Mouse (Mus musculus) regulatory T cell (primary cell): ENCODE results near the gene Rere.
"Not testable (repeated sequence)": the region's sequence is repeated elsewhere in the genome, so short reads cannot be mapped to it uniquely, and the experiment has no call there.

Experiments used
- in situ Hi-C: fragments of 300-600 bp; cut with MboI, MseI; formaldehyde crosslinking; loops from one replicate; pipeline ENCODE4 v1.15.1; 2025; ENCODE audit warnings: high pct_unique_total_duplicates

The Rere gene

GRCm38 (mm10) chr4:150549989-150550716, 268.7 kb downstream of the Rere start:
- in situ Hi-C loops = no loop called here

DNA sequence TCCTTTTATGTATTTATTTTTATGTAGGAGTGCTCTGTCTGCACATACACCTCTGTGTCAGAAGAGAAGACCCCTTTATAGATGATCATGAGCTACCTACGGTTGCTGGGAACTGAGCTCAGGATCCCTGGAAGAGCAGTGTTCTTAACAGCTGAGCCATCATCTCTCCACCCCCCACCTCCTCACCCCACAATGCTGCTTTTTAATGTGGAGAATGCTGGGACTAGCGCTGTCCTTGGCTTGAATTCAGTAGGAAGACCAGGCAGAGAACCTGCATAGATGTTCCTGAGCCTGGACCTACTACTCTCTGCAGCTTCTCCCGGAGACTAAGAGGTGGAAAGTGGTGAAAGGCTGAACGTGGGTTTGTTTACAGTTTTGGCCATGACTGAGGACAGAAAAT, 269.9 kb downstream of the Rere start:
- in situ Hi-C loops = no loop called here

GRCm38 (mm10) chr4:150552751-150553600, 271.5 kb downstream of the Rere start:
- in situ Hi-C loops = no loop called here

DNA sequence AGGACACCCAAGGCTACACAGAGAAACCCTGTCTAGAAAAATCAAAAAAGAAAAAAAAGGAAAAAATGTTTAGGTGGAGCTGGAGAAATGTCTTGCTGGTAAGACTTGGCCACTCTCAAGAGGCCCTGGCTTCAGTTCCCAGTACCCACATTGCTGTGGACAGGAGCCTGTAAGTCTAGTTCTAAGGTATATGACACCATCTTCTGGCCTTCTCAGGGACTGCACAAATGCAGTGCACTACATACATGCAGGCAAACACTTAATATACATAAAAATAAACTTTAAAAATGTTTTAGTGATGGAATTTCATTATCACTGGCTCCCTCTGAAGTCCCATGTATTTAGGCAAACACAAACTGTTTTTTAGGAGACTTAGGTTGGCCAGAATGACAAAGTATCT, 274.3 kb downstream of the Rere start:
- in situ Hi-C loops = no loop called here

DNA sequence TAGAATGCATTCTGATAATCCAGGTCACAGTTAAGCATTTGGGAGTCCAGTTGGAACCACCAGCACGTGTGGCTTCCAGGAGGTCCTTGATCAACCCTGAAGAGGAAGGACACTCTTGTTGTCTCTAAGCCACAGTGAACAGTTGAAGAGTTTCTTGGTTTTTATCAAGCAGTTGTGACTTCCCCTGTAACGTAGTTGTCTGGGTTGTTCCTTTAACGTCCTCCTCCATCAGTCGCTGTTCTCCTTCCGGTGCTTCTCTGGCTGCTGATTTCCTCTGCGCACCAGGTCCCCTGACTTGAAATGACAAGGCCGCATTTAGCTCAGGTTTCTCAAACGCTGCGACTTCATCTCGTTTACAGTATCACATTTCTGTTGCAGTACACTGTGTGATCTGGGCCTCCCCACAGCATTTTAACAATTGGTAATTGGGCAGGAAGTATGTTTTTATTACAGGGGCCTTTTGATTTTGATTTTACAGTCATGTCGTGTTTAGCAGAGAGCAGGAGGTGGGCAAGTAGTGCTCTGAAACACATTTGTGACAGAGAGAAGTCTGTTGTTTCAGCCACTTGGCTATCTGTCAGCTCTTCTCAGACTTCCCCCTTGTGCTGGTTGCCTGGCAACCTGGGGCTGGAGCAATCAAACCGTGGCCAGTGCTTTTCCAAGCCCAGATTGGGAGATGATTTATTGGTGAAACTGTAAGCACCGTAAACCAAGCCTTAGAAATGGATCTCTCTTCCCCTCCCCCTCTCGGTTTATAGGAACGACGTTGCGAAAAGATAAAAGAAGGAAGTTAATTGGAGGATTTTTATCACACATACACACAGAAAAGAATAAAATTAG, 275.2 kb downstream of the Rere start:
- in situ Hi-C loops = no loop called here

GRCm38 (mm10) chr4:150557289-150557688, 275.8 kb downstream of the Rere start:
- in situ Hi-C loops = not testable (repeated sequence)

GRCm38 (mm10) chr4:150557976-150558375, 276.5 kb downstream of the Rere start:
- in situ Hi-C loops = no loop called here

DNA sequence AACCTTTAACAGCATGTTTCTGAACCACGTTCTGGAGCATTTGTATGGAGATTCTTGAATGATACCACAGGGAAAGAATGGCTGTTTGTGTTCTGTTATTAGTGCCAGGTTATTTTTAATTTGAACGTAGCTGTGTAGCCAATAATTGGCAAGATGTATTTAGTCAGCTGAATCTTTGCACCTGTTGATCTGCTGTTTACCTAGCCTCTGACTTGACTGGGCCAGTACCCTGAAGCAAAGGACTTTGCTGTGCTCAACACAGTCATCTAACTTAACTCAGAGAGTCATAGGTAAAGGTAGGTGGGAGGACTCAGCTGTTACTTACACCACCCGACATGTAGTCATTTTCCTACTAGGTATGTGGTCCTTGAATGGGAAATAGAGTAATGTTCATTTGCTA, 278.1 kb downstream of the Rere start:
- in situ Hi-C loops = no loop called here

- in situ Hi-C loops = no loop called here
Measured at GRCm38 (mm10) chr4:150563281-150563680, 281.8 kb downstream of the Rere start.

GRCm38 (mm10) chr4:150566193-150566592, 284.7 kb downstream of the Rere start:
- in situ Hi-C loops = no loop called here

DNA sequence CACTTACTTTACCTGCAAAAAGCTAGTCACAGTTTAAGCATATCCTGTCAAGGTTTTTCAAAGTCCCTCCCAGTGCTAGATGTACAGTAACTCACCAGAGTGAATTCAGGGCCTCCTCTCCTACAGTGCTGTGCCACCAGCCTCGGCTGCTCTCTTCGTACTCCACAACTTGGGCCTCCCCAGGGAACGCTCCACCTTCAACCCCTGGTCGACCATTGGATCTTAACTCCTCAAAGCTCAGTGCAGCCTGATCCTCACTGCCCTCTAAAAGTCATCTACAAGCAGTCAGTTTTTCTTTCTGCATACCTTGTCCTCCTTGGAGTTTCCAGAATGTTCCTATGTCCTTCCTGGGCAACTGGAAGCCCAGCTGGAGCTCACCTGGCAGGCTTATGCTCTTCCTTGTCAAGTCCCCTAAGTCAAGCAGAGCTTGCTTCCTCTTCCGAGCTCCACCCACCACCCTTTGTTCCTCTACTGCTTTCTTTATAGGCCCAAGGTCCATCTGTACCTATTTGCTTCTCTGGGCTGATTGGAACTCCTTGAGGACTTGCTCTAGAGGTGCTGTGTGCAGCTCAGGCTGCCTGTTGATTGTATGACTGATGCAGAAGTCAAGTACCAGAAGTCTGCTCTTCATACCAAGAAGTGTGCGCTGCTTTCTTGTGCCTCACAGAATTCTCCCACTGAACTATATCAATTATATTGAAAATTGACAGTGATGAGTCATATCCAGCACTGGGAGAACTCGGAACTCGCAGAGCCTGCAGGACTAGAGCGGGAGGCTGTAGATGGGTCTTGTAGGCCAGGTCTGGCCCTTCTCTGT, 287.1 kb downstream of the Rere start:
- in situ Hi-C loops = no loop called here

DNA sequence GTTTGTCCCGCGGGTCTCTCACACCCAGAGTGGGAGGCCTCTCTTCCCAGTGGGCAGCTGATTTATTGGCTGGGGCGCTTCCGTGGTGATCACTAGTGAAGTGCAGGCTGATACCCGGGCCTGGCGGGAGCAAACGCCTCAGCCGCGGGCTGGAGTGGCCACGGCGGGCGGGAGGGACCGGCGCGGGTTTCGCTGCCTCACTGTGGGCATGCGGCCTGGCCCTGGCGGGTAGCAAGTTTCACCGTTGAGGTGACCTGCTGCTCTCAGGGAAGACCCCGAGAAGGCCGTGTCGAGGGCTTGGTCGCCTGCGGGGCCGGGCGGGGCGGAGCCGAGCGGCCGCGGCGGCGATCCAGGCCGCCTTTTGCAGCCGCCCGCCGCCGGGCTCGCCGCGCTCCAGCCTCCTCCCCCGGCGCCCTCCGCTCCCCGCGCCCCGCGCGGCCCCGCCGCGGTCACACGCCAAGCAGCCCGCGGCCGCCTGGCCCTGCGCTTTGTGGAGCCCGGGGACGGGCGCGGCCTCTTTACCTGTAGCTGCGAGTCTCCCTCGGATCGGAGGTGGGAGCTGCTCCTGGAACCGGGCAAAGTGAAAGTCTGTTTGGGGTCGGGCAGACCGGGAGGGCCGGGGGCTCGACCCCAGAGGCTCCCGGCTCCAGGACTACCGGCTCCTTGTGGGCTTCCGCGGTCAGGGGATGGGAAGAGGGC, 287.8 kb downstream of the Rere start:
- in situ Hi-C loops = no loop called here

DNA sequence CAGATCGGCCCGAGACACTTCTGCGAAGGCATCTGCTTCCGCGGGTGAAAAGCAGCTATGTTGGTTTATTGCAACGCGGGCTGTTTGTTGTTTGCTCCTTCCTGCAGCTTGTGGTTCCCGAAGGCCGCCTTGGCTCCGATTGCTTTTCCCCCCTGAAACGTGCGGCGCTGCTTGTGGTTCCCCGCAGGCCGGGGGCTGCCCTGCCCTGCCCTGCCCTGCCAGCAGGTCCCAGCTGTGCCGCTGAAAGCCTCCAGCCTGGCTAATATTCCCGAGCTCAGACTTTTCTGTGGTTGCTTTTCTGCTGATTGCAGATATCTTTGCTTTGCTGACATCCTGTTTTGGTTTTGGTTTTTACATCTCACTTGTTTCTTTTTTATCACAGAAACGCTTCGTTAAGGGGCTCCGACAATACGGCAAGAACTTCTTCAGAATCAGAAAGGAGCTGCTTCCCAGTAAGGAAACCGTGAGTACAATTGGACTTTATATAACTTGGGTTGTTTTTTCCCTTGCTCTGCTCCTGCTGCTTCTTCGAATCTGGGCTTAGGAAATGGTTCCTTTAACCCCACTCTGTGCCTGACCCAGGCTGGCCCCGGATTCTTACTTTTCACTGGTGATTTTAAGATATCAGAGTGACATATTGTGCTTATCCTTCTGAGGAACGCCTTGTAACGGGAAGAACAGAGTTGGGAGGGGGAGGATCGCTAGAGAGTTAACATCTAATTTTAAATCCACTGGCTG, 288.6 kb downstream of the Rere start:
- in situ Hi-C loops = no loop called here

DNA sequence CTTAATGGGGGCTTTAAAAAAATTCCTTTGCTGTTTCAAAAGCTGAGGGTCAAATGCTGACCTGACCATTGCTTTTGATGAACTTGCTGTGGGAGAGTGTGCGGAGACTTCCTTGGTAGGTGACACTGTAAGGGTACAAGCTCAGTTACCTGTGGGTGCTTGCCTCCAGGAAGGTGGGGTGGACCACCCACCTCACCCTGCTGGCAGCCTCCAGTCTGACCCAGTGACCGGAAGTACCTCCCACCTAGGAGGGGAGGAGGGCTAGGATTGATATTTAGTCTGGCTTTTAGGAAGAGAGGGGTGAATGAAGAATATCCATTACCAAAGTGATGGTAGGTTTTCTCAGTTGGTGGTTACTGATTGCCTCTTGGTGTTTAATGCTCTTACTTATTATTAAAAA, 289.3 kb downstream of the Rere start:
- in situ Hi-C loops = no loop called here

GRCm38 (mm10) chr4:150572104-150572691, 290.8 kb downstream of the Rere start:
- in situ Hi-C loops = no loop called here

GRCm38 (mm10) chr4:150572938-150573337, 291.5 kb downstream of the Rere start:
- in situ Hi-C loops = no loop called here

- in situ Hi-C loops = loop anchor here (5.0 kb wide), 1 partner anchor 73 kb away; no protein-coding TSS in a partner anchor
Measured at GRCm38 (mm10) chr4:150575363-150576092, 294.1 kb downstream of the Rere start.

DNA sequence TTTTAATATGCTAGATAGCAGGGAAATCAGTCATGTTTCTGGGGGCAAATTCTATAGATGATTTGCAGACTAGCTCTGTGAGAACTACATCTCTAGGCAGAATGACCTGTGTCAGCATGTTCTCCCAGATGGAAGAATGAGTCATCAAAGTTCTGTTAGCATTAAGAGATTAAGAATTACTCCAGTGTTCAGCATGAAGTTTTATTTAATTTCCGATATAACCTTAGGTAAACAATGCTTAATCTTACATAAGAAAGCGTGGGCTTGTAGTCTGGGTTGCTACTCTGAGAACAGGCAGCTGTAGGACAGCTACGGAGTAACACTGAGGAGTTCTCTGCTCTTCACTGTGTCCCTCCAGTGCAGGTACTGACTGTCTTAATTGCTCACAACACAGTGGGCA, 294.9 kb downstream of the Rere start:
- in situ Hi-C loops = loop anchor here (5.0 kb wide), 1 partner anchor 74 kb away; no protein-coding TSS in a partner anchor

DNA sequence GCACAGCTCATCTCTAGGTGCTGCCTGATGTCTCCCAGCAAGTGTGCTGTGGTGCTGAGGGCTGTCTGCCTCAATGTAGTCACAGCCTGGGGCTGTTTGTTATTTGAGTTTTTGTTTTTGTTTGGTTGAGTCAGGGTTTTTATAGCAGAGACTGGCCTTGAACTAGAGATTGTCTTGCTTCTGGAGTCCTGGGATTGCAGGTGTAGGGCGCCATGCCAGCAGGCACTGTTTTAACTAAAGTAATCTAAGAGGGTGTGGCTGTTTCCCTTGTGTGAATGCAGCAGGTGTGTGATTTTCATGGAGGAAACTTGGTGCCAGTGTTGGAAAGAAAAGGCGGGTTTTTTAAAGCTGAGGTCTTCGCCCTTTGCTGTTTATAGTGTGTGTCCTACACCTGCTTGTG, 296.6 kb downstream of the Rere start:
- in situ Hi-C loops = loop anchor here (5.0 kb wide), 1 partner anchor 76 kb away; no protein-coding TSS in a partner anchor
